Comparison of ENCODE assay signal across 14 mouse cellular contexts in the genomic region with DNA sequence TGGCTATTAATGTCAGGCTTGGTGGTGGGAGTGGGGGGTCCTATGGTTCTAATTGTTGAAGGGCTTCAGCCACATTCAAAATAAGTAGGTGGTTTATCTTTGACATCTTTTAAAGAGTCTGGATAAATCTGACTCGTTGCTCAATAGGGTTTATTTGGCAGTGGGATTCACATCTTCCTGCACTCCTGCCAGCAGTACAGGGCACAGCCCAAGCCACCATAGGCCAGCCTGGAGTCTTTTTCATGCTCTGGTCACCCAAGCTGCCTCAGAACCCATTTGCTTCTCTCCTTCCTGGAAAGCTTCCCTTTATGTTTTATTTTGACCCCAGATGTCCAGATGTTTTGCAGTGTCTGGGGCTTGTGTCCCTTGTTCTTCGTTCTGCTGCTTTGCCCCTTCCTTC. TPM values are rescaled to one million over a fixed set of nuclear protein-coding genes. Genes with fewer than 3 reads are reported as not detected.
DNase-seq lines count a peak whose midpoint lies in the region; ATAC-seq and TF ChIP-seq lines count a peak whose summit lies in the region.
"Had no signal": no experiment of that assay in that cellular context is flagged by ENCODE, and none has a peak within 500 bp of the region (broad histone marks: within the 10 kb centered on the region; RNA-seq: fewer than 3 reads in every experiment).

No protein-coding gene starts in this region.

- H3K4me3 ChIP-seq in cerebellum, adult 2 months (replicated peaks; ENCODE audit: insufficient read depth, low read depth, low read length) = no peak overlapping the region
- H3K4me3 ChIP-seq in gastrocnemius, adult 2 months = peak overlapping the region; percentile 64
- no peak overlapping the region for H3K4me3 ChIP-seq in heart, embryonic 16.5 days (ENCODE audit: low read length)
- H3K4me3 ChIP-seq: embryonic facial prominence, embryonic 15.5 days; erythroblast, embryonic 14.5 days; hindbrain, embryonic 12.5 days; intestine, embryonic 15.5 days had no signal

- 32% methylated on average over 2 of the region's 2 CpGs for WGBS in cerebellum, adult 2 months
- 76% methylated on average over 2 of the region's 2 CpGs for WGBS in heart, embryonic 16.5 days

- H3K4me2 ChIP-seq in heart, embryonic 16.5 days (ENCODE audit: low read depth, low read length) = no peak overlapping the region
- H3K4me2 ChIP-seq: embryonic facial prominence, embryonic 15.5 days; heart, embryonic 11.5 days; hindbrain, embryonic 12.5 days; intestine, embryonic 15.5 days had no signal

- no peak for TF ChIP-seq POLR2A in cerebellum, adult 2 months (IDR thresholded peaks at IDR 0.05; ENCODE audit: borderline replicate concordance, insufficient read depth, low read length)

- H3K9ac ChIP-seq in heart, embryonic 16.5 days (ENCODE audit: low read length) = no peak overlapping the region; the same call in 1 of the 2 replicates
- H3K9ac ChIP-seq: embryonic facial prominence, embryonic 15.5 days; hindbrain, embryonic 12.5 days; intestine, embryonic 15.5 days had no signal

- ATAC-seq in cerebellum, adult (ENCODE audit: insufficient number of reproducible peaks, low FRiP score, low TSS enrichment) = no peak
- ATAC-seq in heart, embryonic 16.5 days (replicated peaks; ENCODE audit: extremely low read depth, insufficient read depth, low FRiP score) = no peak
- ATAC-seq: CD4-positive, CD25-positive, alpha-beta regulatory T cell, adult 4 months; intestine, embryonic 15.5 days had no signal

- no peak for TF ChIP-seq CTCF in cerebellum, adult 2 months (IDR thresholded peaks at IDR 0.05; ENCODE audit: borderline replicate concordance, insufficient read depth, low read depth, low read length)
- TF ChIP-seq CTCF in gastrocnemius, adult 2 months (IDR thresholded peaks at IDR 0.05) = no peak

- peak in 1 of 2 experiments; percentile 10 for DNase-seq in cerebellum, adult 2 months
- DNase-seq in gastrocnemius, adult 2 months = peak; percentile 68
- no peak for DNase-seq in gastrocnemius, postnatal 14 days
- no peak for DNase-seq in heart, postnatal 4 days
- peak; percentile 70 for DNase-seq in testis, postnatal 14 days (ENCODE audit: low spot score)
- DNase-seq in testis, postnatal 10 days (ENCODE audit: low spot score) = no peak

- intact Hi-C loops in gastrocnemius, adult 2 months (cut with DNase I) = loop anchor here (1.0 kb wide), 1 partner anchor 8 kb away; a partner anchor contains a TSS
- intact Hi-C loops in gastrocnemius, postnatal 14 days (cut with DNase I; ENCODE audit: low total_unique reads) = no loop called here

- H3K36me3 ChIP-seq in heart, embryonic 16.5 days (ENCODE audit: control insufficient read depth, insufficient read depth) = peaks cover 61% of the 10 kb centered on the region

- no peaks in the 10 kb centered on the region for H3K9me3 ChIP-seq in heart, embryonic 16.5 days (replicated peaks; ENCODE audit: control insufficient read depth, low read length)
- H3K9me3 ChIP-seq: embryonic facial prominence, embryonic 15.5 days; hindbrain, embryonic 12.5 days; intestine, embryonic 15.5 days had no signal

- H3K27me3 ChIP-seq in cerebellum, adult 2 months (ENCODE audit: control insufficient read depth, insufficient read depth, low read length) = no peaks in the 10 kb centered on the region; the same call in 1 of the 2 replicates
- H3K27me3 ChIP-seq in heart, embryonic 16.5 days (ENCODE audit: control insufficient read depth, insufficient read depth, low read length) = no peaks in the 10 kb centered on the region
- H3K27me3 ChIP-seq: embryonic facial prominence, embryonic 15.5 days; hindbrain, embryonic 12.5 days; intestine, embryonic 15.5 days had no signal

- peaks cover 35% of the 10 kb centered on the region for H3K4me1 ChIP-seq in cerebellum, adult 2 months (ENCODE audit: control insufficient read depth, insufficient read depth, low read length)
- peaks cover 16% of the 10 kb centered on the region for H3K4me1 ChIP-seq in heart, embryonic 16.5 days (ENCODE audit: control insufficient read depth, insufficient read depth, low read length)
- H3K4me1 ChIP-seq: embryonic facial prominence, embryonic 15.5 days had no signal

- peak overlapping the region; percentile 36 for H3K27ac ChIP-seq in cerebellum, adult 2 months (ENCODE audit: insufficient read depth, low read length)
- H3K27ac ChIP-seq in gastrocnemius, adult 2 months = peak overlapping the region; percentile 92
- peak overlapping the region; percentile 84 for H3K27ac ChIP-seq in heart, embryonic 16.5 days (ENCODE audit: low read length)
- H3K27ac ChIP-seq: embryonic facial prominence, embryonic 15.5 days; intestine, embryonic 15.5 days had no signal

RNA-seq across cellular contexts. Expression of a gene that starts 7.6 kb away (rescaled TPM):
- 90.1 and 101 TPM in 2 replicates for polyA plus RNA-seq in cerebellum, adult 2 months (2012; rRNA removed)
- over 10,000 TPM in 1 of 2 experiments, 1,000 to 10,000 TPM in 1; 6,181 to 10,031 TPM for total RNA-seq in gastrocnemius, adult 2 months (2021)
- total RNA-seq in gastrocnemius, postnatal 14 days (2021) = 1,000 to 10,000 TPM; 4,021 to 4,833 TPM
- 362 and 381 TPM in 2 replicates for polyA plus RNA-seq in heart, embryonic 16.5 days (2015; fragmentation: Nextera tagmentation; extraction: Ambion mirVana)
- total RNA-seq in heart, postnatal 4 days (2021) = 100 to 1,000 TPM; 455 to 466 TPM

RNA-seq across cellular contexts. Expression of a gene that starts 13.2 kb away (rescaled TPM):
- 175 and 196 TPM in 2 replicates for polyA plus RNA-seq in cerebellum, adult 2 months (2012; rRNA removed)
- total RNA-seq in gastrocnemius, adult 2 months (2021) = 10 to 100 TPM; 95.2 to 98.6 TPM
- 10 to 100 TPM; 75.1 to 80.9 TPM for total RNA-seq in gastrocnemius, postnatal 14 days (2021)
- polyA plus RNA-seq in heart, embryonic 16.5 days (2015; fragmentation: Nextera tagmentation; extraction: Ambion mirVana) = 80.2 and 86.7 TPM in 2 replicates
- 100 to 1,000 TPM; 181 to 188 TPM for total RNA-seq in heart, postnatal 4 days (2021)

RNA-seq across cellular contexts. Expression of a gene that starts 22.5 kb away (rescaled TPM):
- polyA plus RNA-seq in cerebellum, adult 2 months (2012; rRNA removed) = 78.5 and 90.1 TPM in 2 replicates
- total RNA-seq in gastrocnemius, adult 2 months (2021) = 10 to 100 TPM; 14.9 to 24.6 TPM
- 10 to 100 TPM; 24.0 to 37.6 TPM for total RNA-seq in gastrocnemius, postnatal 14 days (2021)
- 68.8 and 69.8 TPM in 2 replicates for polyA plus RNA-seq in heart, embryonic 16.5 days (2015; fragmentation: Nextera tagmentation; extraction: Ambion mirVana)
- 10 to 100 TPM; 42.6 to 45.1 TPM for total RNA-seq in heart, postnatal 4 days (2021)

RNA-seq across cellular contexts. Expression of a gene that starts 35.7 kb away (rescaled TPM):
- 317 and 326 TPM in 2 replicates for polyA plus RNA-seq in cerebellum, adult 2 months (2012; rRNA removed)
- 10 to 100 TPM; 13.1 to 14.2 TPM for total RNA-seq in gastrocnemius, adult 2 months (2021)
- 10 to 100 TPM in 1 of 2 experiments, 1 to 10 TPM in 1; 9.5 to 14.4 TPM for total RNA-seq in gastrocnemius, postnatal 14 days (2021)
- 17.2 and 18.5 TPM in 2 replicates for polyA plus RNA-seq in heart, embryonic 16.5 days (2015; fragmentation: Nextera tagmentation; extraction: Ambion mirVana)
- 10 to 100 TPM; 37.5 to 42.8 TPM for total RNA-seq in heart, postnatal 4 days (2021)

RNA-seq across cellular contexts. Expression of a gene that starts 41.9 kb away (rescaled TPM):
- 84.1 and 85.5 TPM in 2 replicates for polyA plus RNA-seq in cerebellum, adult 2 months (2012; rRNA removed)
- total RNA-seq in gastrocnemius, adult 2 months (2021) = 1 to 10 TPM; 7.0 to 7.8 TPM
- 10 to 100 TPM; 10.1 to 11.4 TPM for total RNA-seq in gastrocnemius, postnatal 14 days (2021)
- polyA plus RNA-seq in heart, embryonic 16.5 days (2015; fragmentation: Nextera tagmentation; extraction: Ambion mirVana) = 45.8 and 47.8 TPM in 2 replicates
- 10 to 100 TPM; 16.6 to 18.5 TPM for total RNA-seq in heart, postnatal 4 days (2021)

Comparison
In these comparisons a context has a peak if more than half of its experiments do, and no peak if none do; other contexts are left out.
1. DNase-seq: peak in gastrocnemius, adult 2 months (single experiment) and testis, postnatal 14 days (single experiment); none in gastrocnemius, postnatal 14 days (single experiment), heart, postnatal 4 days (single experiment) and testis, postnatal 10 days (single experiment).
2. H3K27ac ChIP-seq: peak in every context shown above with its lines; median percentile 92 in gastrocnemius, adult 2 months; 84 in heart, embryonic 16.5 days; 36 in cerebellum, adult 2 months.
3. RNA of a gene that starts 7.6 kb away (total RNA-seq): 6,181 to 10,031 TPM in gastrocnemius, adult 2 months and 4,021 to 4,833 TPM in gastrocnemius, postnatal 14 days; 455 to 466 TPM in heart, postnatal 4 days; every median in the first group is over 4 times any median in the second.